Mouse (Mus musculus) megakaryocyte-erythroid progenitor cell, adult 5-6 weeks (primary cell): ENCODE measurements around the gene Morn2. TPM values are rescaled to one million over a fixed set of nuclear protein-coding genes. Genes with fewer than 3 reads are reported as not detected.
A peak's percentile ranks its signal among the peaks of the same experiment; 100 is the strongest.
"Not testable (repeated sequence)": the region's sequence is repeated elsewhere in the genome, so short reads cannot be mapped to it uniquely, and the experiment has no call there.

Source experiments
- ATAC-seq: replicated peaks from 2 replicates; pipeline ENCODE4 v1.8.0; 2016; ENCODE audit warnings: mild to moderate bottlenecking, inconsistent platforms; ENCODE audit not compliant: severe bottlenecking, poor library complexity, low FRiP score, low TSS enrichment
- total RNA-seq, 2 experiments: library from RNA; stranded (forward) in 1 of 2; stranded (reverse) in 1 of 2; fragments of 200-1000, 215-1000 nt in 1 of 2; fragments of >200 nt in 1 of 2; fragmentation: Nextera tagmentation in 1 of 2; gene quantifications; 2 replicates each; pipeline ENCODE4 v1.2.3; 2014 to 2017

Morn2 gene
- total RNA-seq (2014; fragmentation: Nextera tagmentation) (9.9 and 19.4 TPM in 2 replicates), total RNA-seq (2017) (10.5 and 10.9 TPM in 2 replicates)

- ATAC-seq = peak; percentile 98
Observed at GRCm38 (mm10) chr17:80290074-80290657, at the start of gene Morn2, which contains the start of gene Dhx57. Morn2 (plus strand) TSS chr17:80290203. Dhx57 (minus strand) TSS chr17:80290476.

- ATAC-seq = no peak
Observed at GRCm38 (mm10) chr17:80241594-80241993, 48.4 kb upstream of the Morn2 start.

- ATAC-seq = no peak
Observed at GRCm38 (mm10) chr17:80243116-80243515, 46.9 kb upstream of the Morn2 start.

DNA sequence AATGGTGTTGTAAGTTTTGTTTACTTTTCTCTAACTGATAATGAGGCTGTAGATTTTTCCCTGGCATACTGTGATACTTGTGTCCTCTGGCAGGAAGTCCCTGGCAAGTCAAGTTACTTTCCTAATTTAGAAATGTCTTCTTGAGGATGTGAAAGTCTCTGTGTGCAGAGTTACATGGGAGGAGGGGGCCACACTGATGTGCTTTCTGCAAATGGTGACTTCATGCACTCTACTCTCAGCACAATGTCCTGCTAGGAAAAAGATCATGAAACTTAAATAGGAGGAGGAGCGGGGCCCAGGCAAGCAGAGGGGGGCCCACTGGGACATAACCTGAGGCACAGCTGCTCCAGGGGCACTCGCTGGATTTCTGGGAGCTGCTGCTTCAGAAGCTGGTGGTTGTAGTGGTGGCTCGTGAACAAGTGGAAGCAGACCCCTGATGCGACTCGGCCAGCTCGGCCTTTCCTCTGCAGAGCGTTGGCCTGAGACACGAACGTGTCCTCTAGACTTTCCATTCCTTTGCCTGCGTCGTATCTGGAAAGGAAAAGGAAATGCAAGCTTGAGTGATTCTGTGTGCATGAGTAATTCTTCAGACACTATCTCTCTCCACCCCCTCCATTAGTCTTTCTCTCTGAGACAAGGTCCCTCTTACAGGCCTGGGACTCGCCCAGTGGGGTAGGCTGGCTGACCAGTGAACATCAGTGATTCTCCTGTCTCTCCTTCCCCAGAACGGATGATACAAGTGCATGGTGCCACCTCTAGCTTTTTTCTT lies 37.1 kb upstream of the Morn2 start:
- ATAC-seq = no peak

DNA sequence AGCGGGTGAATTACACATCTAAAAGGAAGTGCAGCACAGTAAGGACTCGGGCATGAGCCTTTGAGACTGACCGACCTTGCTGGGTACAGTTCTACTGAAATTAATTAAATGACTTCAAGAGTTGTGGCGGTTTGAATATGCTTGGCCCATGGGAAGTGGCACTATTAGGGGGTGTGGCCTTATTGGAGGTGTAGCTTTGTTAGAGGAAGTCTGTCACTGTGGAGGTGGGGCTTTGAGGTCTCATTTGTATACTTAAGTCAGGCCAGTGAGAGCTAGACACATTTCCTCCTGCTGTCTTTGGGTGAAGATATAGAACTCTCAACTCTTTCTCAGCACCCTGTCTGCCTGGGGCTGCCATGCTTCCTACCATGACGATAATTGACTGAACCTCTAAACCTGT lies 35.6 kb upstream of the Morn2 start:
- ATAC-seq = no peak

DNA sequence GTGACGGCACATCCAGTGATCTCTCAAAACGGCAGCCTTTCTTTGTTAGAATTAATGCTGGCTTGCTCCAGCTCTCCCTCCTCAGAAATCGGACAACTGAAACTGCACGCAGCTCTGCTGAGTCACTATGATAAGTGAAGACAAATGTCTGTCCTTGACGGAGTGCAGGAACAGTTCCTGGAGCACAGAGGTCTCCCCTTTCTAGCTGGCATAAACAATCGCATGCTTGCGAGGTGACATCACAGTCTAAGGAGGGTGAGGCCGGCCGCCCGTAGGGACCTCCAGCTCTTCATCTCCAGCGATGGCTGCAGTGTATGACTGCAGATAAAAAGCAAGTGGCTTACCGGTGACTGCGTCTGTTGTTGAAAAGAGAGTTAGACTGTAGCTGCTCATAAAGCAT lies 34.8 kb upstream of the Morn2 start:
- peak; percentile 54 for ATAC-seq

GRCm38 (mm10) chr17:80267065-80267464 lies 22.9 kb upstream of the Morn2 start:
- ATAC-seq = no peak

DNA sequence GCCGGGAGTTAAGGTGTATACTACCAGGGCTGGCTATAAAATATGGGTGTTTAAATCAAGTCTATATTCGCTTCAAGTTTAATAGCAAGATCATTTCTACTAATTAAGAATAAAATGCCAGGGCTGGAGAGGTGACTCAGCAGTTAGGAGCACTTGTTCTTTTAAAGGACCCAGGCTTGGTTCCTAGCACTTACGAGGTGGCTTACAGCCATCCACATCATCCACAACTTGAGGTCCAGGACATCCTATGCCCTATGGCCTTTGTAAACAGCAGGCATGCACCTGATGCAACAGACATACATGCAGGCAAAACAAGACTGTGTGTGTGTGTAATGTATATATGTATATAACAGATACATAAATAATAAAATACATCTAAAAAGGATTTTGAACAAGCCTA lies 21.9 kb upstream of the Morn2 start:
- no peak for ATAC-seq

DNA sequence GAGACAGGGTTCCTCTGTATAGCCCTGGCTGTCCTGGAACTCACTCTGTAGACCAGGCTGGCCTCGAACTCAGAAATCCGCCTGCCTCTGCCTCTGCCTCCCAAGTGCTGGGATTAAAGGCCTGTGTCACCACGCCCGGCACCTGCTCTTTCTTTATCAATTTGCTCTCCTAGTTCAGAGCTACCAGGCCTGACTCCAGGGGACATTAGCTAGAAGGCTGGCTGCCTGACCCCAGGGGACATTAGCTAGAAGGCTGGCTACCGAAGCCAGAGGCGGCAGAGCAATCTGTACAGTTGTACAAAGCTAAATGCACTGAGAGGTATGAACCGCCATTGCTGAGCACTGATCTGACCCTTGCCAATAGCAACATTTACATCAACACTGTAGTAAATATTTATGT lies 19.4 kb upstream of the Morn2 start:
- not testable (repeated sequence) for ATAC-seq

DNA sequence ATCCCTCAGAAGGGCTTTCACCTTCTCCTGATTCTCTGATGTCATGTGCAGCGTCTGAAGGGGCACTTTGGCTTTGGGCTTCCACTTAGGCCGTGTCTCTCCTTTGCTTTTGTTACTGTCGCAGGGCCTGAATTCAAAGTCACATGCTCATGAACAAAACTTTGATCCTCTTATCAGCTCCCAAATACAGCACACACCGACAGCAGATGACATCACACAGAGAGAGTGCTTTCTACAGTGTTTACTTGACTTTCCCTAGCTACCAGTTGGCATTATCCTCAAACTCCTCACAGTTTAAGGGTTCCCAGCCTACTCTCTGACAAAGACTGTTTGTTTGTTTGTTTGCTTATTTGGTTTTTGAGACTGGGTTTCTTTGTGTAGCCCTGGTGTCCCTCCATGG lies 11.7 kb upstream of the Morn2 start:
- no peak for ATAC-seq

GRCm38 (mm10) chr17:80279340-80280070 lies 10.5 kb upstream of the Morn2 start:
- no peak for ATAC-seq

DNA sequence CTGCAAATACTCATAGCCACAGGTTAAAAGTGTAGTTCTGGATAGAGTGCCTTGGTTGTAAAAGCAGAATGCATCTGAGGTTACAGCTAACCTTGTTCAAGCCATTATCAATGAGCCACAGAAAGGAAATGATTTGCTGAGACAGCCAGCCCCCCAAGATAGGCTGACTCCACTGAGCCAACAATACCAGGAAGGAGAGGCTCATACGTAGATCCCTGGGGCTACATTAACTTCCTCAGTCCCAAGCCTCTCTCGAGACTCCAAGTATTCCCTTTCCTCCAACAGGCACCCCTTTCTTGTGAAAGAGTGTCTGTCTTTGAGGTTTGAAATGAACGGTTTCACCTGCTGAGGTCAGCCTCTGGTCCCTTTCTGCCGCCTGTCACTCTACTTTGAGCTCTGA lies 5.6 kb upstream of the Morn2 start:
- no peak for ATAC-seq

- ATAC-seq = no peak
Observed at GRCm38 (mm10) chr17:80288012-80288411, 2.0 kb upstream of the Morn2 start.

DNA sequence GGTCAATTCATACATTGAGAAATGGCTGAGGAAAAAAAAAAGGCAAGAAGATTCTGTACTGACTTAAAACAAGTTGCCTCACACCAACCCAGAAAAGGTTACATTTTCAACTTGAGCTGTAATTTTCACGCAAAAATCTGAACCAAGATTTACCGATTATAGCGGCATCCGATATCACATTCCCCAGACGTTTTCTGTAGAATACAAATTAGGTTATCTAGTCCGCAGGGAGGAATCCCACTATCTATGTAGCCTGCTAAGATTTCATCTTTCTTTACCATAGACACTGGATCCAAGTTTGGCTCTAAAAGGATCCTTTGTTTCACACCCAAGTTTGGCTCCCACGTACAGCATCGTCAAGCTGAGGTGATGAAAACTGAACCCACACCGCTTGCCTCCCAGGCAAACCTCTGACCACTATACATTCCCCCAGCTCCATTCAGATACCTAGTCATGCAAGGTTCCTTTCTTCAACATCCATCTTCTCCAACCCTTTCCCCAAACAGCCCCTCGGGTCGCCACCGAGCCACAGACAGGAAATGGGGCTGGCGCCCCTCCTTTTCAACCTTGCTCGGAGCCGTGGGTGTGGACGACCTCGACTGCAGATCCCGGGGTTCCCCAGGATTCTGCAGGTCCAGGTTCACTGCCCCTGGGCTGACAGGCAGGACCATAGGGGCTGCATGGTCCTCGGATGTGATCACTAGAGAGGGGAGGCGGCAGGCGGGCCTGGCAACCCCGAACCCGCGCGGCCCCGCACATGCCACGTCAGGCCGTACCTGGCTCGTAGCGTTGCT lies 526 bp upstream of the Morn2 start:
- ATAC-seq = peak; percentile 31

GRCm38 (mm10) chr17:80291148-80291547 lies 1.1 kb downstream of the Morn2 start:
- peak; percentile 65 for ATAC-seq

DNA sequence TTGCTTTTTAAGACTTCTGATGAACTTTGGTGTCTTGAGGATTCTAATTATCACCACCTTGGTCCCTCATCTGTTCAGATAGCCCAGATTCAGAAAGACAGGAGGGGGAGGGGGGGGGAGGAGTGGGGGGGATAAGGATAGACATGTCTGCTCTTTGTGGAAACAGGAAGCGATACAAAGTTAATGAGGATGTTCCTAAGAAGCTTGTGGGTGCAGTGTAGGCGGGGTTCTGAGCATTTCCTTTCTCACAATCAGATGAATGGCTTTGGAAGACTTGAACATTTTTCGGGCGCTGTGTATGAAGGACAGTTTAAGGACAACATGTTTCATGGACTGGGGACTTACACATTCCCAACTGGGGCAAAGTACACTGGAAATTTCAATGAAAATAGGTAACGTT lies 5.3 kb downstream of the Morn2 start:
- no peak for ATAC-seq

- ATAC-seq = no peak
Observed at GRCm38 (mm10) chr17:80298844-80299243, 8.8 kb downstream of the Morn2 start.

DNA sequence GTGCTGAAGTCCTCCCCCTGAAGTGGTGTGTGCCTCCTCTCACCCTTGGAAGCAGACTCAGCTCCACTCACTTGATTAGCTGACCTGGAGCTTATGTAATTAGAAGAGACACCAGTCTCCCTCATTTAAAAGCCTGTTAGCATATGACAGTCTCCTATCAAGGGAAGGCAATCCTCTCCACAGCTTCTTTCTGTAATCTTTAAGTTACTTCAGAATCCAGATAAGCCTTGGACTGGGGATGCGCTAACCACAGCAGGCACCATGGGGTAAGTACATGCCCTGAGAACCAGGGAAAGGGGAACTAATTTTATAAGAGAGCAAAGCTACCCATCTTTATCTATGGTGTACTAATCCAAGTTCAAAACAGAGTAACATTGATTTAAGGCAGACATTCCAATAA lies 17.2 kb downstream of the Morn2 start, which contains the start of gene Arhgef33:
Arhgef33 (plus strand) TSS at position 157 of the 400 bp plus-strand sequence.
- ATAC-seq = 0 out of 2 replicates have a peak, but pooled peaks have one; percentile 34

GRCm38 (mm10) chr17:80311761-80312160 lies 21.8 kb downstream of the Morn2 start:
- no peak for ATAC-seq

DNA sequence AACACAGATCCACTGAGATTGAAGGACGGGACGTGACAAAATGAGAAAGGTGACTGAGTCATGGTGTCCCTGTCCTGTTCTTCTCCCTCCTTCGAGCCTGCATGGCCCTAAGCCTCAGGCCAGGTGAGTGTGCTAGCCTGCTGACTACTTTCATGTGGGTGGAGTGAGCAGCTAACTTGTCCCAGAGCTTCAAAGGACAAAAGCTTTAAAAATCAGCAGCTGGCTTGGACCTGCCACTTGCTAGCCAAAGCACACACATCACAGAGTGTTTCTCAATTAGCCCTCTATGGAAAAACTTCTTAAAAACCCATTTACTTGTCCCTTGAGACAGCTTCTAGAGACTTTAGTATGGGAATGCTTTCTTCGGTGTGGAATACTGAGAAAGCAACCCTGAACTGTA lies 22.4 kb downstream of the Morn2 start:
- no peak for ATAC-seq
